Mouse (Mus musculus): ENCODE data around the gene Alb. TPM values are rescaled to one million over a fixed set of nuclear protein-coding genes. Genes with fewer than 3 reads are reported as not detected.

Gene Alb
- polyA plus RNA-seq (2015; fragmentation: Nextera tagmentation; extraction: Ambion mirVana): 3.1 and 6.9 TPM in 2 replicates

GRCm38 (mm10) chr5:90460619-90461018 is at the start of gene Alb:
Gene Alb, plus strand, starts transcription at chr5:90460897.
- 71% methylated on average over 8 of the region's 8 CpGs for WGBS
- no peak for ATAC-seq (replicated peaks; ENCODE audit: low FRiP score, low read depth)
- DNase-seq (ENCODE audit: low spot score): no peak

GRCm38 (mm10) chr5:90414142-90414924 is 46.4 kb upstream of the Alb start:
- Histone ChIP-seq H3K4me2 (ENCODE audit: low read length) (no peak overlapping the region), H3K9ac (ENCODE audit: low read depth, low read length) (no peak overlapping the region), H3K36me3 (ENCODE audit: insufficient read depth, low read length) (no peaks in the 10 kb centered on the region), H3K27ac (no peak overlapping the region), H3K4me1 (replicated peaks; ENCODE audit: insufficient read depth, low read length) (no peaks in the 10 kb centered on the region), H3K4me3 (replicated peaks; ENCODE audit: low read depth, low read length) (no peak overlapping the region), H3K27me3 (ENCODE audit: insufficient read depth, low read length) (no peaks in the 10 kb centered on the region), H3K9me3 (replicated peaks; ENCODE audit: low read length) (no peaks in the 10 kb centered on the region)
- WGBS: 82% methylated on average over 8 of the region's 8 CpGs
- ATAC-seq (replicated peaks; ENCODE audit: low FRiP score, low read depth): no peak
- no peak for TF ChIP-seq CTCF (IDR thresholded peaks at IDR 0.05; ENCODE audit: low read depth)
- DNase-seq (ENCODE audit: low spot score): no peak

More at GRCm38 (mm10) chr5:90460619-90461018, at the start of gene Alb:
- TF ChIP-seq CTCF (IDR thresholded peaks at IDR 0.05; ENCODE audit: low read depth): no peak
- H3K27me3 ChIP-seq (ENCODE audit: insufficient read depth, low read length): no peaks in the 10 kb centered on the region
- no peak within 1 kb of the TSS for H3K4me3 ChIP-seq (replicated peaks; ENCODE audit: low read depth, low read length)
- H3K4me1 ChIP-seq (replicated peaks; ENCODE audit: insufficient read depth, low read length): no peaks in the 10 kb centered on the region
- H3K9ac ChIP-seq (ENCODE audit: low read depth, low read length): no peak within 1 kb of the TSS
- no peaks in the 10 kb centered on the region for H3K9me3 ChIP-seq (replicated peaks; ENCODE audit: low read length)
- no peak within 1 kb of the TSS for H3K4me2 ChIP-seq (ENCODE audit: low read length)
- no peak within 1 kb of the TSS for H3K27ac ChIP-seq
- no peaks in the 10 kb centered on the region for H3K36me3 ChIP-seq (ENCODE audit: insufficient read depth, low read length)

GRCm38 (mm10) chr5:90414925-90415295 is 45.8 kb upstream of the Alb start:
- peak; percentile 9 for DNase-seq (ENCODE audit: low spot score)
- Histone ChIP-seq H3K4me1 (replicated peaks; ENCODE audit: insufficient read depth, low read length) (no peaks in the 10 kb centered on the region), H3K4me2 (ENCODE audit: low read length) (no peak overlapping the region), H3K4me3 (replicated peaks; ENCODE audit: low read depth, low read length) (no peak overlapping the region), H3K9me3 (replicated peaks; ENCODE audit: low read length) (no peaks in the 10 kb centered on the region), H3K27me3 (ENCODE audit: insufficient read depth, low read length) (no peaks in the 10 kb centered on the region), H3K9ac (ENCODE audit: low read depth, low read length) (no peak overlapping the region), H3K27ac (no peak overlapping the region), H3K36me3 (ENCODE audit: insufficient read depth, low read length) (no peaks in the 10 kb centered on the region)
- WGBS: 46% methylated on average over 6 of the region's 6 CpGs
- TF ChIP-seq CTCF (IDR thresholded peaks at IDR 0.05; ENCODE audit: low read depth): no peak
- no peak for ATAC-seq (replicated peaks; ENCODE audit: low FRiP score, low read depth)

GRCm38 (mm10) chr5:90424625-90425024 is 36.1 kb upstream of the Alb start:
- H3K27ac ChIP-seq: no peak overlapping the region
- no peak overlapping the region for H3K4me2 ChIP-seq (ENCODE audit: low read length)
- H3K4me3 ChIP-seq (replicated peaks; ENCODE audit: low read depth, low read length): no peak overlapping the region
- no peaks in the 10 kb centered on the region for H3K36me3 ChIP-seq (ENCODE audit: insufficient read depth, low read length)
- DNase-seq (ENCODE audit: low spot score): no peak
- H3K9ac ChIP-seq (ENCODE audit: low read depth, low read length): no peak overlapping the region
- ATAC-seq (replicated peaks; ENCODE audit: low FRiP score, low read depth): no peak
- TF ChIP-seq CTCF (IDR thresholded peaks at IDR 0.05; ENCODE audit: low read depth): no peak
- H3K9me3 ChIP-seq (replicated peaks; ENCODE audit: low read length): no peaks in the 10 kb centered on the region
- H3K27me3 ChIP-seq (ENCODE audit: insufficient read depth, low read length): no peaks in the 10 kb centered on the region
- WGBS: 81% methylated on average over 5 of the region's 5 CpGs
- H3K4me1 ChIP-seq (replicated peaks; ENCODE audit: insufficient read depth, low read length): no peaks in the 10 kb centered on the region

DNA sequence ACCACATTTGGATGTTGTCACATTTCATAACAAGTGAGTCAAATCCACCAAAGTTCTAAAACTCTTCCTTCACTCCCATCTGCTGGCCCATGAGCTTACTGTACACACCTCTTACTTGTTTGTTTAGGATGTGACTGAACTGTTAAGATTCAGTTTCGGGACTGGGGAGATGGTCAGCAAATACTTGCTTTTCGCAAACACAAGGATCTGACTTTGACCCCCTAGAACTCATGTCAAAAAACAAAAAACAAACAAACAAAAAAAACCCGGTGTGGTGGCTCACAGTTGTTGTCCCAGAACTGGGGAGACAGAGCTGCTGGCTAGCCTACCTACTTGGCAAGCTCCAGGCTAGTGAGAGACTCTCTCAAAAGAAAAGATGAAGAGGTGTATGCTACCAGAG is 35.5 kb upstream of the Alb start:
- no peak for TF ChIP-seq CTCF (IDR thresholded peaks at IDR 0.05; ENCODE audit: low read depth)
- ATAC-seq (replicated peaks; ENCODE audit: low FRiP score, low read depth) (no peak), DNase-seq (ENCODE audit: low spot score) (no peak)
- Histone ChIP-seq H3K4me1 (replicated peaks; ENCODE audit: insufficient read depth, low read length) (no peaks in the 10 kb centered on the region), H3K4me3 (replicated peaks; ENCODE audit: low read depth, low read length) (no peak overlapping the region), H3K9me3 (replicated peaks; ENCODE audit: low read length) (no peaks in the 10 kb centered on the region), H3K4me2 (ENCODE audit: low read length) (no peak overlapping the region), H3K9ac (ENCODE audit: low read depth, low read length) (no peak overlapping the region), H3K27ac (no peak overlapping the region), H3K36me3 (ENCODE audit: insufficient read depth, low read length) (no peaks in the 10 kb centered on the region), H3K27me3 (ENCODE audit: insufficient read depth, low read length) (no peaks in the 10 kb centered on the region)
- WGBS: 81% methylated on average over 3 of the region's 3 CpGs

- H3K27ac ChIP-seq: no peak overlapping the region
- no peak for ATAC-seq (replicated peaks; ENCODE audit: low FRiP score, low read depth)
- 49% methylated on average over 9 of the region's 9 CpGs for WGBS
- no peaks in the 10 kb centered on the region for H3K4me1 ChIP-seq (replicated peaks; ENCODE audit: insufficient read depth, low read length)
- H3K27me3 ChIP-seq (ENCODE audit: insufficient read depth, low read length): no peaks in the 10 kb centered on the region
- no peak overlapping the region for H3K4me2 ChIP-seq (ENCODE audit: low read length)
- no peaks in the 10 kb centered on the region for H3K36me3 ChIP-seq (ENCODE audit: insufficient read depth, low read length)
- DNase-seq (ENCODE audit: low spot score): no peak
- no peak overlapping the region for H3K9ac ChIP-seq (ENCODE audit: low read depth, low read length)
- no peak overlapping the region for H3K4me3 ChIP-seq (replicated peaks; ENCODE audit: low read depth, low read length)
- H3K9me3 ChIP-seq (replicated peaks; ENCODE audit: low read length): no peaks in the 10 kb centered on the region
- no peak for TF ChIP-seq CTCF (IDR thresholded peaks at IDR 0.05; ENCODE audit: low read depth)
Observed at GRCm38 (mm10) chr5:90431053-90431452, 29.6 kb upstream of the Alb start.
